In the genomic region with DNA sequence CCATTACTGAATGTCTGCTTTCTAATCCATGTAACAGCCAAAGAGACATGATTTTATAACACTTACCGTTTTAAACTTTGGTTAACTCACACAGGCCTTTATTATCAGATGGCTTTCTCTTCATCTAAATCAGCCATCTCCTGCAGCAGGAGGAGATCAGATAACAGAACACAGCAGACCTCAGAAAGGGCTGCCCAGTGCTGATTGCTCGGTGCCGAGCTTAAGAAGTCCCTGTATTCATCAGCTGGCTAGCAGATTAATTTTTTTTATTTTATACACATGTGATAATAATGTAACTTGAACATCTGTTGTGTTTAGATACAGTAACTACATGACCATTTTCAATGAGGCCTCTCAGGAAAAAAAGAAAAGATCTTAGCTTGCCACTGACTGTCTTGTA, we compare ENCODE assay signal across 15 mouse cellular contexts.
DNase-seq lines count a peak whose midpoint lies in the region; ATAC-seq and TF ChIP-seq lines count a peak whose summit lies in the region.
"Had no signal": no experiment of that assay in that cellular context is flagged by ENCODE, and none has a peak within 500 bp of the region (broad histone marks: within the 10 kb centered on the region; RNA-seq: fewer than 3 reads in every experiment).

No protein-coding gene starts in this region.

- H3K9ac ChIP-seq in heart, postnatal 0 days (replicated peaks; ENCODE audit: low read depth, low read length): no peak overlapping the region
- H3K9ac ChIP-seq: forebrain, embryonic 12.5 days; forebrain, postnatal 0 days; heart, embryonic 12.5 days; hindbrain, embryonic 15.5 days had no signal

- no peak for TF ChIP-seq CTCF in heart, postnatal 0 days (IDR thresholded peaks at IDR 0.05; ENCODE audit: low read depth)

- no peaks in the 10 kb centered on the region for H3K79me2 ChIP-seq in myocyte (ENCODE audit: control insufficient read depth, insufficient read depth)

- ATAC-seq in heart, postnatal 0 days (ENCODE audit: insufficient read depth, low read depth): no peak

- H3K4me2 ChIP-seq in heart, postnatal 0 days (ENCODE audit: low read depth, low read length): no peak overlapping the region
- peak overlapping the region; percentile 19 for H3K4me2 ChIP-seq in myocyte (ENCODE audit: low read depth)
- H3K4me2 ChIP-seq: forebrain, embryonic 12.5 days; heart, embryonic 12.5 days; hindbrain, embryonic 15.5 days had no signal

- H3ac ChIP-seq in myocyte (ENCODE audit: control insufficient read depth, insufficient read length): no peak overlapping the region

- no peak for TF ChIP-seq POLR2A in myocyte (IDR thresholded peaks at IDR 0.05; ENCODE audit: insufficient read length, low read depth)

- peaks cover 13% of the 10 kb centered on the region for H3K4me1 ChIP-seq in heart, postnatal 0 days (ENCODE audit: control insufficient read depth, insufficient read depth)
- H3K4me1 ChIP-seq in brown adipose tissue, adult 24 weeks (ENCODE audit: control insufficient read depth, insufficient read depth, insufficient read length, low read length): peaks cover 11% of the 10 kb centered on the region
- H3K4me1 ChIP-seq: forebrain, embryonic 12.5 days; hindbrain, embryonic 15.5 days had no signal

- H3K9me3 ChIP-seq in heart, postnatal 0 days (replicated peaks; ENCODE audit: control insufficient read depth, low read length): no peaks in the 10 kb centered on the region
- H3K9me3 ChIP-seq: forebrain, embryonic 12.5 days; heart, embryonic 12.5 days; hindbrain, embryonic 15.5 days had no signal

- H3K36me3 ChIP-seq in heart, postnatal 0 days (replicated peaks; ENCODE audit: control insufficient read depth, insufficient read depth, low read length): no peaks in the 10 kb centered on the region
- H3K36me3 ChIP-seq in myocyte (ENCODE audit: control insufficient read depth, insufficient read depth): no peaks in the 10 kb centered on the region
- H3K36me3 ChIP-seq: forebrain, embryonic 12.5 days; G1E; heart, embryonic 12.5 days; hindbrain, embryonic 15.5 days had no signal

- TF ChIP-seq EP300 in heart, postnatal 0 days (IDR thresholded peaks at IDR 0.05; ENCODE audit: low read depth): no peak

- no peaks in the 10 kb centered on the region for H3K27me3 ChIP-seq in heart, postnatal 0 days (ENCODE audit: control insufficient read depth, insufficient read depth, low read length)
- no peaks in the 10 kb centered on the region for H3K27me3 ChIP-seq in myocyte (ENCODE audit: control insufficient read depth, insufficient read depth, insufficient read length)
- H3K27me3 ChIP-seq: forebrain, embryonic 12.5 days; heart, embryonic 12.5 days; hindbrain, embryonic 15.5 days had no signal

- WGBS in heart, postnatal 0 days: 86% methylated on average over 3 of the region's 3 CpGs

- DNase-seq in heart, postnatal 0 days (ENCODE audit: low spot score): no peak
- no peak for DNase-seq in heart, adult 9 months (ENCODE audit: low spot score in 2 of 2)
- DNase-seq in 416B (ENCODE audit: low read depth): peak; percentile 86
- no peak for DNase-seq in MN1 (ENCODE audit: low spot score)
- DNase-seq: B cell, adult 2 months; cerebellum, adult 11-12 months; cerebellum, adult 9-10 months; cerebellum, postnatal 25 days; forebrain, postnatal 0 days had no signal

- H3K27ac ChIP-seq in heart, postnatal 0 days (ENCODE audit: low read depth): 0 out of 2 replicates have a peak overlapping the region, but pooled peaks have one; percentile 63
- peak overlapping the region; percentile 80 for H3K27ac ChIP-seq in brown adipose tissue, adult 24 weeks (replicated peaks; ENCODE audit: low read depth, low read length)
- H3K27ac ChIP-seq: forebrain, embryonic 12.5 days; hindbrain, embryonic 15.5 days had no signal

- H3K4me3 ChIP-seq in heart, postnatal 0 days (ENCODE audit: low read depth, low read length): no peak overlapping the region
- no peak overlapping the region for H3K4me3 ChIP-seq in brown adipose tissue, adult 24 weeks (ENCODE audit: insufficient read depth, low read depth, low read length)
- H3K4me3 ChIP-seq in myocyte: no peak overlapping the region
- H3K4me3 ChIP-seq: forebrain, embryonic 12.5 days; heart, embryonic 12.5 days; hindbrain, embryonic 15.5 days had no signal

TF ChIP-seq in myocyte, 11 proteins besides CTCF, POLR2A, EP300 and RAD21:
- TF ChIP-seq TCF12 (IDR thresholded peaks at IDR 0.05; ENCODE audit: insufficient read depth, poor library complexity, severe bottlenecking) (no peak), TCF3 (IDR thresholded peaks at IDR 0.05; ENCODE audit: insufficient read length, low read depth) (no peak), MYOG (IDR thresholded peaks at IDR 0.05; ENCODE audit: control insufficient read depth in 1 of 3, insufficient read depth in 1 of 3, insufficient read length in 2 of 3, low read depth in 2 of 3) (no peak), REST (IDR thresholded peaks at IDR 0.05; ENCODE audit: insufficient read depth, insufficient read length) (no peak), MYOD1 (IDR thresholded peaks at IDR 0.05; ENCODE audit: control insufficient read depth in 1 of 3, insufficient read length in 2 of 3, low read depth in 2 of 3) (no peak), MAX (IDR thresholded peaks at IDR 0.05; ENCODE audit: low read depth) (no peak), SRF (IDR thresholded peaks at IDR 0.05; ENCODE audit: control insufficient read depth, insufficient read length, low read depth) (no peak), E2F4 (IDR thresholded peaks at IDR 0.05; ENCODE audit: insufficient read depth) (no peak), POLR2AphosphoS2 (IDR thresholded peaks at IDR 0.05; ENCODE audit: insufficient read length, low read depth) (no peak), CEBPB (IDR thresholded peaks at IDR 0.05; ENCODE audit: insufficient read depth, poor library complexity, severe bottlenecking) (no peak), USF1 (IDR thresholded peaks at IDR 0.05; ENCODE audit: low read depth) (no peak)
